Mouse (Mus musculus): ENCODE measurements around the gene Samd4b.
"Not testable (repeated sequence)": the region's sequence is repeated elsewhere in the genome, so short reads cannot be mapped to it uniquely, and the experiment has no call there.

Gene Samd4b

DNA sequence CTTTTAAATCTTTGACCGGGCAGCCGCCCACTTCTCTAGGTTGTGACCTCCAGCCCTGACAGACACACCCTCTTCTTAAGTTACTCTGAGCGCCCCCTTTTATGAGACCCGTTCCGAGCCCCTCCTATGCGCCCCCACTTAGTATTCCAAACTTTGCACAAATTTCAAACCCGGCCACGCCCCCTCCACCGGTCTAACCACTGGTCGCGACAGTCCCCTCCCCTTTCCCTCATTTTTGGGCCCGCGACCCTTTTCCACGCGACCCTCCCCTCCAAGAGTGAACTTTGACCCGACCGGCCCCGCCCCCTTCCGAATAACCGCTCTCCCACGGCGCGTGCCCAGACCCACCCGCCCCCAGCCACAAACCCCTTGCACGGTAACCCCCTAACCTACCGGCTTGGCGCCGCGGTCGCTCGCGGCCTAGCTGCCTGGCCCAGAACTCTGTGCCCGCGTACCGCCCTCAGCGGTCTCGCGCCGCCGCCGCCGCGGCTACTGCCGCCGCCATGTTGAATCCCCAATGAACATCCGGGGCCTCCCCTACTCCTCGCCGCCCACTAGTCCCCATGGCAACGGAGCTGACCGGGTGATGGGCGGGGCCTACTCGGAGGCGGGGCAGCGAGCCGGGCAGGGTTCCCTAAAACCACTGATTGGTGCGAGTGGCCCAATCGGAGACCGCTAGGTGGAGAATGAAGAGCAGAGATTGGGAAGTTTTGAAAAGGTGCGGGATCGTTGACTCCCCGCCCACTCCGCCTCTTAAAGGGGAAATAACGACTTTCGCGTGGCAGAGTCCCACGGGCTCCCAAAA, at the start of gene Samd4b, which contains the start of gene Pak4:
Gene Samd4b, minus strand, starts transcription at position 503 of the 805 bp plus-strand sequence.
Gene Pak4, minus strand, starts transcription at position 544 of the 805 bp plus-strand sequence.
- peak; percentile 97 for DNase-seq (ENCODE audit: low spot score)

DNA sequence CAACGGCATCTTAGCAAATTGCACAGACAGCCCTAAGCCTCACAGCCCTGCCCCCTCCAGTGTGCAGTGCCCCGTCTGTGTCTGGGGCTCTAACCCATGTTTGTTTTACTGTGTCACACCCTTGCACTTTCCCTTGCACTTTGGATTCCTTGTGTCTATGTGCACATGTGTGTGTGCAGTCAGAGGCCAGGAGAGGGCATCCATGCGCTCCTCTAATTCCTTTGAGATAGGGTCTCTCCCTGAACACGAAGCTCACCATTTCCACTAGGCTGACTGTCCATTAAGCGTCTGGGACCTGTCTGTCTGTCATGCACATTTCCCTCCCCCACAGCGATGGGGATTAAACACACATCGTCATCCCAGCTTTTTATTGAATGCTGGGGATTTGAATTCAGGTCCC, 49.1 kb upstream of the Samd4b start:
- no peak for DNase-seq (ENCODE audit: low spot score)

DNA sequence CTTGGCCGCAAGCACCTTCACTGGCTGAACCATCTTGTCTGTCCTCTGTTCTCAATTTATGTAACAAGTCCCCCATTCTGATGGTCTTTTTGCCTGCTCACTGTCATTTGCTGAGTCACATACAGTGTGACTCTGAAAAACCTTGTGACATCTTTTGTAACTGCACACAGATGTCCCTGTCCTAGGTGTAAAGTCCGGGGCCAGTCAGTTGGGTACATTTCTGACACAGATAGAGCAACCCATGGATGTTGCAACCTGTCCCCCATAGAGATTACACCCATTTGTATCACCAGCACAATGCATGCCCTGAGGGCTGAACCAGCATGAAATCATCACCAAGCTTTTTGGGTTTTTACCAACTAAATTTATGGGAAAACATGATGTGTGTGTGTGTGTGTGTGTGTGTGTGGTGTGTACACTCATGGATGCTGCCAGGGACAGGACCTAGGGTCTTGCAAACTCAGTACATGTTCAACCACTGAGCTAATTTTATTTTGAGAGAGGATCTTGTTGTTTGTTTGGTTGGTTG, 48.1 kb upstream of the Samd4b start:
- DNase-seq (ENCODE audit: low spot score): no peak

GRCm38 (mm10) chr7:28645366-28645765, 47.4 kb upstream of the Samd4b start:
- DNase-seq (ENCODE audit: low spot score): no peak

DNA sequence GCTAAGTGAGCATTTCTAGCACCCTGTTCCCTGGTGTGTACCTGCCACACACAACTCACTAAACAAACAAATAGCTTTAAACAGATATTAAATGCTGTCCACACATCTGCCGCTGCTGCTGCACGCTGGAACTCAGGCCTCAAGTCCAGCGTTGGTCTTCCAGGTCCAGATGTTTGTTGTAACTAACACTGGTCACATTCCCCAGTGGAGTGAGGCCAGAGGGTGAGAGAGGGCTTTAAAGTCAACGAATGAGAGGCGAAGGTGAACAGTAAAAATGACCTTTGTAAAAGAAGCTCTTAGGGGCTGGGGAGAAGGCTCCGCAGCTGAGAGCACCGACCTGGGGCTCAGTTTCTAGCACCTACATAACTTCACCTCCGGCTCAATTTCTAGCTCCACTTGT, 43.6 kb upstream of the Samd4b start:
- DNase-seq (ENCODE audit: low spot score): no peak

- DNase-seq (ENCODE audit: low spot score): peak; percentile 45
Observed at GRCm38 (mm10) chr7:28637511-28637910, 39.6 kb upstream of the Samd4b start.

- no peak for DNase-seq (ENCODE audit: low spot score)
Observed at GRCm38 (mm10) chr7:28634128-28634527, 36.2 kb upstream of the Samd4b start.

- DNase-seq (ENCODE audit: low spot score): no peak
Observed at GRCm38 (mm10) chr7:28631073-28631472, 33.1 kb upstream of the Samd4b start, which contains the start of gene Acp7. Gene Acp7, minus strand, starts transcription at chr7:28631332.

GRCm38 (mm10) chr7:28624791-28625190, 26.8 kb upstream of the Samd4b start:
- no peak for DNase-seq (ENCODE audit: low spot score)

- DNase-seq (ENCODE audit: low spot score): no peak
Observed at GRCm38 (mm10) chr7:28619098-28619715, 21.3 kb upstream of the Samd4b start.

DNA sequence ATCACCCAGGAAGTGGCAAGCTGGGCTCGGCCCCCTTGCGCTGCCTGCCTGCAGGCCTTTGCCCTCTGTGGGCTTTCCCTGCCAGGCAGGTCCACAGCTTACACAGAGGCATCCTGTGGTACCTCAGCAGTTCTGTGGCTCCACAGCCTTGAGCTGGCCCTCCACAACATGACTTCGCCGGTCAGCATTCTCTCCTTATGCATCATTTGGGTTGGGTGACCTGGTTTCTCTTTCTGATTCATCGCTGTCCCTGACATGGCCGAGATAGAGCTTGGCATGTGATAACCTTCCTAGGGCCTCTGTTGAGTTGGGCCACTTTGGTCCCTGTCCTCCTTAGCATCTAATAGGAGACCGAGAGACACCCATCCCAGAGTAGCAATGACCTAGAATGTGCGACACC, 8.0 kb upstream of the Samd4b start:
- DNase-seq (ENCODE audit: low spot score): no peak

DNA sequence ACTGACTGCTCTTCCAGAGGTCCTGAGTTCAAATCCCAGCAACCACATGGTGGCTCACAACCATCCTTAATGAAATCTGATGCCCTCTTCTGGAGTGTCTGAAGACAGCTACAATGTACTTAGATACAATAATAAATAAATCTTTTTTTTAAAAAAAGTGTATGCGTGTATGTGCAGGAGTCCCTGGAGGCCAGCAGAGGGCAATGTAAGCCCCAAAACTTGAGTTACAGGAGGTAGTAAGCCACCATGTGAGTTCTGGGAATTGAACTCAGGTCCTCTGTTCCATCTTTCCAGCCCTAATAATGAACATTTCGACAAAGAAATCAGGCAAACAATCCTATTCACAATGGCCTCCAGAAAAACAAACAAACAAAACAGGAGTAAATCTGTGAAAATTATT, 5.8 kb upstream of the Samd4b start:
- not testable (repeated sequence) for DNase-seq (ENCODE audit: low spot score)

DNA sequence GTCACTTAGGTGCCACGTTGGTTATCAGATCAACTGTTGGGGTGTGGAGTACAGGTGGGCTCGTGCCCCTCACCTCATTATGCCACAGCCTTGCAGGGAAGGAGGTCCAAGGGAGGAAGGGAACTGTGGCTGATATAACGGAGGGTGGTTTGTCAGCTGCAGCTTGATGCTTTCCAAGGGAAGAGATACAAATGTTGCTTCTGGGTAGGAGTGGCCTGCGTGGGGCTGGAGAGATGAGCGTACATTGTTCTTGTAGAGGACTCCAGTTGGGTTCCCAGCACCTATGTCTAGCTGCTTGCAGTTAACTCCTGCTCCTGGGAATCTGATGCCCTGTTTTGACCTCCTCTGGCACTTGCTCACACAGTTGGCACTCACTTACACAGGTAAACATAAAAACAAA, 5.2 kb upstream of the Samd4b start:
- DNase-seq (ENCODE audit: low spot score): no peak

- peak; percentile 78 for DNase-seq (ENCODE audit: low spot score)
Observed at GRCm38 (mm10) chr7:28601668-28602067, 3.7 kb upstream of the Samd4b start.

DNA sequence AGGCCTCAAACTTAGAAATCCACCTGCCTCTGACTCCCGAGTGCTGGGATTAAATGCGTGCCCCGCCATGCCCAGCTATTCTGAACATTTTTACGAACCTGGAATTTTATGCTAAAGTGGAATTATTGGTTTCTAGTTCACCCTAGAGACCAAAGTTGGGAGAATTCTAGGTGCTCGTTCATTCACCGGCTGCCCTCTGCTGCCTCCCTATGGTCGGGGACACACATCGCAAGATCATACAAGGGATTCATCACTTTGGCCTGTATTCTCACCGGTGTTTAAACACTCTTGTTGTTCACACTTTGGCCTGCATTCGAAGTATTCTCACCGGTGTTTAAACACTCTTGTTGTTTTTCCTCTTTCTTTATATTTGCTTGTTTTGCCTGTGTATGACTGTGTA, 3.1 kb upstream of the Samd4b start:
- DNase-seq (ENCODE audit: low spot score): peak; percentile 77

- DNase-seq (ENCODE audit: low spot score): no peak
Observed at GRCm38 (mm10) chr7:28598951-28599350, 1.0 kb upstream of the Samd4b start.

- DNase-seq (ENCODE audit: low spot score): no peak
Observed at GRCm38 (mm10) chr7:28597277-28597570, 720 bp downstream of the Samd4b start.

DNA sequence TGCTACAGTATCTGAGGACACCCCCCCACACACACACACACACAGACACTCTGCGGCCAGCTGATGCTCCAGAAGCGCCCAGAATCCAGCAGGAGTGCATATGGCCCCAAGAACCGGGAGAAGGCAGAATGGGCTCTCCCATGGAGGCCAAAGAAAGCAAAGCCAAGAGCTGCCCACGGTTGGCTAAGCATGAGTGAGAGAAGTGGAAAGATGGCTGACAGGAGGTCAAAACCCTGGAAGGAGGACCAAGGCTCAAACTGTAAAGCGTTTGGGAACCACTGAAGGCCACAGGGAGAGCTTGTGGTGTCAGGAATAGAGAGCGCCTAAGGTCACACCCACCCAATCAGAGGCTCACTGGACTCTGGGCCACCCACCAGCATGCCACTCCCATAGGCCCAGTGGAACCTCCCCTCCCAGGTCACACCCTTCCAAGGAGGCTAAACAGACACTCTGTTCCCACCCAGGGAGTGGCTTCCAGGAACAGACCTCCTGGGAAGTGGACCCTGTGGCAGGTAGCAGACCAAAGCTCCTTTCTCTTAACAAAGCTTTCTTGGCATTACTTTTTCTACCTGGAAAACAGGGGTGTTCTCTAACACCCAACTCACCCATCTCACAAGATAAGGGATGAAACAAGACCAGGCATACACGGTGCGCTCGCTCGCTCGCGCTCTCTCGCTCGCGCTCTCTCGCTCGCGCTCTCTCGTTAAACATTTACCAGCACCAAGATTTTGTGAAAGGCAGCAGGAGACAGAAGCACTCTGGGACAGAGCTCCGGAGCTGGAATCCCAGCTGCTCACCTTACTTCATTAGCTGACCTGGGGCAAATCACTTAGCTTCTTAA, 1.3 kb downstream of the Samd4b start:
- peak; percentile 53 for DNase-seq (ENCODE audit: low spot score)

GRCm38 (mm10) chr7:28595751-28596435, 2.1 kb downstream of the Samd4b start:
- DNase-seq (ENCODE audit: low spot score): no peak

GRCm38 (mm10) chr7:28593206-28594111, 4.5 kb downstream of the Samd4b start:
- peak; percentile 51 for DNase-seq (ENCODE audit: low spot score)

DNA sequence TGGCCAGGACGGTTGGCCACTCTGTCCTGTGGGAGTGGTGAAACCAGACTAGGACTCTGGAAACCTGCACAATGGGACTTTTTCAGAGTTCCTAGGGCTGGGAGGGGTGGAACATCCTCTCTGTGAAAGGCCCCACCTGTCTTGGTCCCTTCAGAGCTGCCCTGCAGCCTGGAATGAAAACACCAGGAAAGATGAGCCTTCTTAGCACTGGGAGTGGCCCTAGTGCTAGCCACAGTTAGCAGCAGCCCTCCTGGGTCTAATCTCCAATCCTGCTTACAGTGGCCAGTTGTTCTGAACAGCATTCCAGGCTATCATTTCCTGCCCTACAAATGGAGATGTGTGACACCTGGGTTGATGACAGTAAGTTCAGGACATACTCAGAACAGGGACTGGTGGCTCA, 6.1 kb downstream of the Samd4b start:
- no peak for DNase-seq (ENCODE audit: low spot score)
